Mouse (Mus musculus): ENCODE measurements around the gene Casp1. TPM values are rescaled to one million over a fixed set of nuclear protein-coding genes. Genes with fewer than 3 reads are reported as not detected.

Gene Casp1
- polyA plus RNA-seq (2017; shearing (Covaris generic)), result 95.7 TPM

DNA sequence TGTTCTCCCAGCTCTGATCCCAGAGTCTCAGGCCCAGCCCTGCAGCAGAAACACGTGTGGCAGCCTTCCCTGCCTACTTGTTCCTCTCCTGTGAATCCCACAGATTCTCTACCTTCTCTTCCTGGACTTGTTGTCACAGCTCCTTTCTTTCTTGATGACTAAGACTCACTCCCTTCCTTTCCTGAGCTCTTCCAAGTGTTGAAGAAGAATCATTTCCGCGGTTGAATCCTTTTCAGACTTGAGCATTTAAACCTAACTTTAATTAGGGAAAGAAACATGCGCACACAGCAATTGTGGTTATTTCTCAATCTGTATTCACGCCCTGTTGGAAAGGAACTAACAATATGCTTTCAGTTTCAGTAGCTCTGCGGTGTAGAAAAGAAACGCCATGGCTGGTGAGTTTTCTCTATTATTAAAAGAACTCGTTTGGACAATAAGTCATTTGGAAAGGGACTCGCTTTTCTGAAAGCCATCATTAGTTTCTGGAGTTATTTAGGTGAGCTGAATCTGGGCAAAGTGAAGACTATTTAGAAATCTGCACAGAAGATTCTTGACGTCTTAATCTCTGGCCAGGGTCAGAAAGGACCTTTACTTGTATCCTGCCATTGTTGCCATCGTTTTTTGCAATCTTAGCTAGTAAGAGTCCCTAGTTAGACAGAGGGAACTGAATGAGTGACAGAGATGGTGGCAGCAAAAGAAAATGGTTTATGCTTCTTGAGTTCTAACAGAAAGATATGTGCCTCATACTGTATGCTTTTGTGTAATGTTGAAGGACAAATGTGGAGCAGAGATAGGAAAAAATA is at the start of gene Casp1:
TSS of gene Casp1 (plus strand) at position 189 of the 803 bp plus-strand sequence.

DNA sequence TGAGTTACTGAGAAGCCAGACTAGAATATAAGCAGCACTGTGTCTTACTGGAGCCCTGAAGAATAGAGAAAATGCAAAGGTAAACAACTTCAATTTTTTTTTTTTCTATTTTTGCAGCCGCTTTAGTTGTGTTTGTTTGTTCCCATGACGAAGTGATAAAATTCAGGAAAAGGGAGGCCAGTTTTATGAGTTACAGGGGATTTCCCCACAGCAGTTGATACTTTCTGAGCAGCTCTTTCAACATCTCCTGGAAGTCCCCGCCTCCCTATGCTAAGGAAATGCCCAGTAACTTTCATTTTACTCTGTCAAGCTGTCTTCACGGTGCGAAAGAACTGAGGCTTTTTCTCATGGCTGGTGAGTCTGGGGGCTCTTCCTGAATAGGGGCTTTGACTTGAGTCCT is 10.2 kb downstream of the Casp1 start, which contains the start of gene Casp4:
TSS of gene Casp4 (plus strand) at position 268 of the 400 bp plus-strand sequence.

GRCm38 (mm10) chr9:5345291-5345898 is 47.1 kb downstream of the Casp1 start, which contains the start of gene Casp12:
Gene Casp12, plus strand, starts transcription at chr9:5345430.

Other genes with a start within 250 kb of the Casp1 start
- gene Casp4, start 10.3 kb downstream of the Casp1 start, polyA plus RNA-seq (2017; shearing (Covaris generic)), result 157 TPM
- 0.21 TPM for gene Casp12, start 46.9 kb downstream of the Casp1 start, polyA plus RNA-seq (2017; shearing (Covaris generic))